Mouse (Mus musculus) E14TG2a.4 (cell line): ENCODE results near the gene Aplp2.

ENCODE experiments used
- CTCF ChIP-seq: conservative IDR thresholded peaks from 2 replicates; pipeline ENCODE4 v1.5.1; 2014; ENCODE audit warnings: low read length
- NANOG ChIP-seq: IDR thresholded peaks from 2 replicates; pipeline ENCODE4 v1.6.1; 2014; ENCODE audit warnings: borderline replicate concordance, low read length, mixed read lengths
- POU5F1 ChIP-seq: IDR thresholded peaks from 2 replicates; pipeline ENCODE4 v1.6.1; 2014; ENCODE audit warnings: low read length, borderline replicate concordance

DNA sequence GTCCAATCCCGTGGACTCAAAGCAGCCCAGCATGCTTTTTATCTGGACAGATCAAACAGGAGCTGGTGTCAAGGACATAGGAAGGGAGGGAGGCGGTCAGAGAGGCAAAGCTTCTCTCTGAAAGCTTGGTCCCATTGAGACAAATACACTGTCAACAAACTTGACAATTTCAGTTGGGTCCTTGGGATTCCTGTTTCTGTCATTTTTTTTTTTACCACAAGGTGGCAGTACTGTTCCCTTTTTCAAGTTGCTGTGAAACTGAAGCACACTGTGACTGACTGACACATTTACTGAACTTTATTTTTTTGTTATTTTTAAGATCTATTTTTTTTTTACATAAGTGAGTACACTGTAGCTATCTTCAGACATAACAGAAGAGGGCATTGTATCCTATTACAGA, 60.6 kb downstream of the Aplp2 start:
- TF ChIP-seq CTCF (peak; percentile 61), POU5F1 (no peak), NANOG (no peak)
